Mouse (Mus musculus) ES-E14 (cell line): ENCODE measurements around the gene Gm10134. TPM values are rescaled to one million over a fixed set of nuclear protein-coding genes. Genes with fewer than 3 reads are reported as not detected.
"Not testable (repeated sequence)": the region's sequence is repeated elsewhere in the genome, so short reads cannot be mapped to it uniquely, and the experiment has no call there.

ENCODE experiments used
- DNase-seq: peaks from one replicate; pipeline ENCODE4 v3.0.0-alpha.2; 2013; ENCODE audit warnings: low read depth, low spot score
- H3K27ac ChIP-seq: 2 replicates; pipeline ENCODE4 v1.5.1; 2012; ENCODE audit warnings: low read depth, mild to moderate bottlenecking, low read length, moderate library complexity, mixed read lengths; ENCODE audit not compliant: poor library complexity, insufficient read depth, severe bottlenecking
- H3K36me3 ChIP-seq: 2 replicates; pipeline ENCODE4 v1.6.1; 2012; ENCODE audit warnings: mild to moderate bottlenecking, low read length, moderate library complexity, mixed read lengths; ENCODE audit not compliant: control insufficient read depth, poor library complexity, insufficient read depth, severe bottlenecking
- H3K4me1 ChIP-seq, 2 experiments: fragments of 150-350 bp in 1 of 2; sonication (generic) in 1 of 2; 2 replicates each; pipeline ENCODE4 v1.6.1; 2012; ENCODE audit warnings: low read length in 2 of 2, mild to moderate bottlenecking in 1 of 2, mixed read lengths in 1 of 2; ENCODE audit not compliant: control insufficient read depth in 2 of 2, insufficient read depth in 2 of 2, poor library complexity in 1 of 2
- H3K4me3 ChIP-seq, 2 experiments: fragments of 150-350 bp in 1 of 2; sonication (generic) in 1 of 2; 2 replicates each; pipeline ENCODE4 v1.5.1; 2012; ENCODE audit warnings: low read length in 2 of 2, low read depth in 1 of 2, mild to moderate bottlenecking in 1 of 2, mixed read lengths in 1 of 2; ENCODE audit not compliant: insufficient read depth in 1 of 2, poor library complexity in 1 of 2, severe bottlenecking in 1 of 2
- H3K9ac ChIP-seq: 2 replicates; pipeline ENCODE4 v1.6.1; 2012; ENCODE audit warnings: low read depth, mild to moderate bottlenecking, low read length, mixed read lengths; ENCODE audit not compliant: poor library complexity, insufficient read depth, severe bottlenecking
- H3K9me3 ChIP-seq: fragments of 150-350 bp; sonication (generic); 2 replicates; pipeline ENCODE4 v1.6.1; 2012; ENCODE audit warnings: low read depth, mild to moderate bottlenecking, low read length; ENCODE audit not compliant: control insufficient read depth, insufficient read depth
- CHD2 ChIP-seq: IDR thresholded peaks from 2 replicates; pipeline ENCODE4 v1.6.1; 2014; ENCODE audit warnings: mild to moderate bottlenecking, low read depth, low read length, inconsistent platforms
- HCFC1 ChIP-seq: IDR thresholded peaks from 2 replicates; pipeline ENCODE4 v1.6.1; 2012; ENCODE audit warnings: low read length, inconsistent platforms, borderline replicate concordance; ENCODE audit not compliant: insufficient read depth
- MAFK ChIP-seq: IDR thresholded peaks from 2 replicates; pipeline ENCODE4 v1.6.1; 2014; ENCODE audit warnings: mild to moderate bottlenecking, low read depth, low read length, inconsistent platforms; ENCODE audit not compliant: insufficient read depth
- ZC3H11A ChIP-seq: IDR thresholded peaks from 2 replicates; pipeline ENCODE4 v1.6.1; 2012; ENCODE audit warnings: low read depth, mild to moderate bottlenecking, inconsistent platforms, low read length, borderline replicate concordance
- ZNF384 ChIP-seq: IDR thresholded peaks from 2 replicates; pipeline ENCODE4 v1.6.1; 2012; ENCODE audit warnings: low read depth, low read length, inconsistent platforms
- in situ Hi-C, 2 experiments: fragments of 600-800 bp; cut with MboI; formaldehyde crosslinking; loops; one replicate each; pipeline ENCODE4 v1.15.1; 2025; ENCODE audit warnings: low sequenced_read_pairs in 2 of 2, inconsistent platforms in 1 of 2; ENCODE audit not compliant: unreplicated experiment in 2 of 2
- total RNA-seq: library from RNA; depleted of rRNA; stranded (reverse); fragments of 300-350 nt; gene quantifications from 2 replicates; pipeline ENCODE4 v1.2.3, GENCODE M21; 2012

Gm10134 gene
- total RNA-seq, 1 experiment = 0.80 TPM

DNA sequence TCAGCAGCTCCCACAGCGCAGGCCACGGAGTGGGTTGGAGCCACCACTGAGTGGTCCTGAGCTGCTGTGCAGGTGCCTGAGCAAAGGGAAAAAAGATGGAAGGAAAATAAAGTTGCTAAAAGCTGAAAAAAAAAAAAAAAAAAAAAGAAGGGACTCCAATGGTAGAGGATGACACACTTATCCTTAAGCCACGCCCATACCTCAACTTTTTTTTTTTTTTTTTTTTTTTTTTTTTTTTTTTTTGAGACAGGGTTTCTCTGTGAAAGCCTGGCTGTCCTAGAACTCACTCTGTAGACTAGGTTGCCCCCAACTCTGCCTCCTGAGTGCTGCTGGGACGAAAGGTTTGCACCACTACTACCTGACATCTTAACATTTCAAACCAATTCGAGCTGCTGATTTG, 27.9 kb upstream of the Gm10134 start:
- DNase-seq, H3K9me3 ChIP-seq, H3K9ac ChIP-seq, H3K36me3 ChIP-seq, H3K4me1 ChIP-seq, H3K4me3 ChIP-seq, in situ Hi-C loops, H3K27ac ChIP-seq: not testable (repeated sequence)
- peak; percentile 64; the same call in 1 of the 2 replicates for TF ChIP-seq ZNF384

- TF ChIP-seq ZNF384 = no peak
- no peak for TF ChIP-seq CHD2
- TF ChIP-seq HCFC1 = no peak
- TF ChIP-seq ZC3H11A = no peak
- no peak for TF ChIP-seq MAFK
- no peak overlapping the region for H3K27ac ChIP-seq
Measured at GRCm38 (mm10) chr2:28479208-28480204, 26.4 kb upstream of the Gm10134 start.

GRCm38 (mm10) chr2:28483861-28484260, 22.0 kb upstream of the Gm10134 start:
- Histone ChIP-seq H3K27ac (no peak overlapping the region), H3K36me3 (no peaks in the 10 kb centered on the region), H3K9me3 (no peaks in the 10 kb centered on the region), H3K4me3 (no peak overlapping the region), H3K4me1 (peaks cover 1 to 7% of the 10 kb centered on the region in 2 experiments; a peak in 2 of 4 replicates), H3K9ac (no peak overlapping the region)
- no peak for DNase-seq
- TF ChIP-seq HCFC1 (no peak), MAFK (no peak), CHD2 (no peak), ZC3H11A (no peak), ZNF384 (no peak)
- in situ Hi-C loops = no loop called here

More at GRCm38 (mm10) chr2:28479208-28480204, 26.4 kb upstream of the Gm10134 start:
- no peaks in the 10 kb centered on the region for H3K36me3 ChIP-seq
- peak overlapping the region; percentile 4; the same call in 1 of the 2 replicates for H3K9ac ChIP-seq
- no peak for DNase-seq
- in situ Hi-C loops = no loop called here
- H3K4me1 ChIP-seq = peaks cover 2 to 10% of the 10 kb centered on the region in 2 experiments; a peak in 3 of 4 replicates
- H3K4me3 ChIP-seq = peak overlapping the region; percentile 19 to 52
- H3K9me3 ChIP-seq = no peaks in the 10 kb centered on the region

DNA sequence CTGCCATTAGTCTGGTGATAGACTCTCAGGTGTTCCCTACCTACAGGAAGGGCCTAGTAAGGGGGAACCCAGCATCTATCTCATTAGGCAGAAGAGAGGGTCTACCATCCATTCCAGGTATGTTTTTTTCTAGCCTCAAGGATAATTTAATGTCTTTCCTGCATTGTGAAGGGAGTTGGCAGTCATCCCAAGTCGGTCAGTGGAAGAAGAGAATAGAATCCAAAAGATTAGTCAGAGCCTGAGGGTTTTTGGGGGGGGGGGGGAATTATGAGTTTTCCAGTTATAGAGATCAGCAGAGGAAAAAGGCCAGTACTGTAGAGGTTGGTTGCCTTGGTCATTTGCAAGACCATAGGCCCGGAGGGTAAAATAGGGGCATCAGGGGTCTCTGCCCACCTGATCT, 11.4 kb upstream of the Gm10134 start:
- no peak for DNase-seq
- Histone ChIP-seq H3K9ac (no peak overlapping the region), H3K4me3 (no peak overlapping the region), H3K4me1 (peaks cover 0 to 3% of the 10 kb centered on the region in 2 experiments; a peak in 1 of 4 replicates), H3K27ac (no peak overlapping the region), H3K36me3 (no peaks in the 10 kb centered on the region), H3K9me3 (peaks cover 3% of the 10 kb centered on the region; the same call in 1 of the 2 replicates)
- TF ChIP-seq ZC3H11A = no peak
- TF ChIP-seq CHD2 = no peak
- no peak for TF ChIP-seq HCFC1
- TF ChIP-seq MAFK = no peak
- TF ChIP-seq ZNF384 = no peak
- in situ Hi-C loops = no loop called here
